In the genomic region with DNA sequence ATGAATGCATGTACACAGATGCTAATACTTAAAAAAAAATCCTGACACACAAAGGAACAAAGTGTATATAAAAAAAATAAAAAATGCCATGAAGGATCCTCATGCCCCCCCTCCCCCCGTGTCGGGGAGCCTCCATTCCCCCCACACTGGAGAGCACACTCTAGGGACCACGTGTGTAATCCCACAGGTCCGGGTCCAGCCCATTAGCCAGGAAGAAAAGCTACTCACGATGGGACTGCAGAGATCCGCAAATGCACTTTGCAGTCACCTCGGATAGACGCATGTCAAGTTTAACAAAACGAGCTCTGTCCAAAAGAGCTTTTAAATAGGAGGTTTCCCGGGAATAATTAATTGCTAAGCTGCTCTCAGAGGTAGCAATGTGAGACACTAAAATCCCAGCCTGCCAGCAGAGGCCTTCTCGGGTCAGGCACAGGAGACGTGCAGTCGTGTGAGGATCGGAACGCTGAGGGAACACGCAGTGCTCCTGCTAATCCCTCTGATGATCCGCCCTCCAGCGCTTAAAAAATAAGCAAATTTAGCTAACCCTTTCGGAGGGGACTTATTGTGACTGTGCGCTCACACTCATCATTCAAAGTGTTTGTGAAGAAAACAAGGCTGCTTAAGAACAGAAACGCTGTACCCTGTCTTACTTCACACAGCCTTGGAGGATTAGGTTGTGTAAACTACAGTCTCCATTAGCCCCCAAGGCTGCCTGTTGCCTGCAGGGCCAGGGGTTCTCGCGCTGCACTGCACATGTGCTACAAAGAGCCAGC, we compare ENCODE assay signal across 10 mouse cellular contexts.
DNase-seq lines count a peak whose midpoint lies in the region; ATAC-seq and TF ChIP-seq lines count a peak whose summit lies in the region.
"Had no signal": no experiment of that assay in that cellular context is flagged by ENCODE, and none has a peak within 500 bp of the region (broad histone marks: within the 10 kb centered on the region; RNA-seq: fewer than 3 reads in every experiment).

No protein-coding gene starts in this region.

- H3K9me3 ChIP-seq in hindbrain, embryonic 11.5 days (ENCODE audit: control insufficient read depth, low read length): no peaks in the 10 kb centered on the region
- no peaks in the 10 kb centered on the region for H3K9me3 ChIP-seq in midbrain, embryonic 12.5 days
- no peaks in the 10 kb centered on the region for H3K9me3 ChIP-seq in liver, embryonic 12.5 days (replicated peaks)

- H3K9ac ChIP-seq in hindbrain, embryonic 11.5 days (ENCODE audit: low read depth, low read length): no peak overlapping the region
- H3K9ac ChIP-seq in midbrain, embryonic 12.5 days (replicated peaks): no peak overlapping the region
- no peak overlapping the region for H3K9ac ChIP-seq in liver, embryonic 12.5 days

- ATAC-seq in hindbrain, embryonic 11.5 days (ENCODE audit: low FRiP score): peak; percentile 38; the same call in 1 of the 2 replicates
- peak; percentile 72 for ATAC-seq in midbrain, embryonic 12.5 days (ENCODE audit: low FRiP score, low read depth)
- ATAC-seq in granulocyte monocyte progenitor cell, adult 5-6 weeks (replicated peaks; ENCODE audit: poor library complexity, severe bottlenecking): no peak
- ATAC-seq in liver, embryonic 12.5 days: no peak

- no peak overlapping the region for H3K4me3 ChIP-seq in testis, adult 2 months (ENCODE audit: control insufficient read depth, low read depth, low read length)
- H3K4me3 ChIP-seq in hindbrain, embryonic 11.5 days (ENCODE audit: low read depth, low read length): no peak overlapping the region
- H3K4me3 ChIP-seq in midbrain, embryonic 12.5 days: peak overlapping the region; percentile 0; the same call in 1 of the 2 replicates
- H3K4me3 ChIP-seq in liver, embryonic 12.5 days: no peak overlapping the region

- TF ChIP-seq POLR2A in testis, adult 2 months (IDR thresholded peaks at IDR 0.05; ENCODE audit: control insufficient read depth, low read depth, low read length): no peak

- H3K4me2 ChIP-seq in hindbrain, embryonic 11.5 days (replicated peaks; ENCODE audit: low read depth, low read length): no peak overlapping the region
- H3K4me2 ChIP-seq in midbrain, embryonic 12.5 days (replicated peaks): peak overlapping the region; percentile 32
- H3K4me2 ChIP-seq in liver, embryonic 12.5 days: no peak overlapping the region

- DNase-seq in testis, postnatal 10 days (ENCODE audit: low spot score): no peak
- peak; percentile 18 for DNase-seq in hindbrain, embryonic 11.5 days (ENCODE audit: low spot score)
- no peak for DNase-seq in ovary, postnatal 10 days (ENCODE audit: low spot score)
- DNase-seq in frontal cortex, postnatal 10 days (ENCODE audit: low spot score in 2 of 2): no peak
- DNase-seq: adrenal gland, postnatal 10 days; layer of hippocampus, postnatal 36 days had no signal

- peak overlapping the region; percentile 32; the same call in 1 of the 2 replicates for H3K27ac ChIP-seq in testis, adult 2 months (ENCODE audit: control insufficient read depth, insufficient read depth, low read depth, low read length)
- no peak overlapping the region for H3K27ac ChIP-seq in hindbrain, embryonic 11.5 days (ENCODE audit: low read depth, low read length)
- H3K27ac ChIP-seq in midbrain, embryonic 12.5 days (replicated peaks): peak overlapping the region; percentile 54
- no peak overlapping the region for H3K27ac ChIP-seq in liver, embryonic 12.5 days

- TF ChIP-seq CTCF in testis, adult 2 months (IDR thresholded peaks at IDR 0.05; ENCODE audit: control insufficient read depth, insufficient read depth, insufficient replicate concordance, low read depth, low read length): no peak

- H3K27me3 ChIP-seq in testis, adult 2 months (ENCODE audit: control insufficient read depth, insufficient read depth, low read length): no peaks in the 10 kb centered on the region
- no peaks in the 10 kb centered on the region for H3K27me3 ChIP-seq in hindbrain, embryonic 11.5 days (ENCODE audit: control insufficient read depth, insufficient read depth, low read length)
- no peaks in the 10 kb centered on the region for H3K27me3 ChIP-seq in midbrain, embryonic 12.5 days
- H3K27me3 ChIP-seq in liver, embryonic 12.5 days (replicated peaks): no peaks in the 10 kb centered on the region

- no peaks in the 10 kb centered on the region for H3K36me3 ChIP-seq in testis, adult 2 months (ENCODE audit: control insufficient read depth, insufficient read depth, low read length)
- no peaks in the 10 kb centered on the region for H3K36me3 ChIP-seq in hindbrain, embryonic 11.5 days (ENCODE audit: control insufficient read depth, insufficient read depth, low read length)
- H3K36me3 ChIP-seq in midbrain, embryonic 12.5 days: no peaks in the 10 kb centered on the region
- H3K36me3 ChIP-seq in liver, embryonic 12.5 days: no peaks in the 10 kb centered on the region

- H3K4me1 ChIP-seq in testis, adult 2 months (ENCODE audit: control insufficient read depth, insufficient read depth, low read length): peaks cover 2% of the 10 kb centered on the region; the same call in 1 of the 2 replicates
- peaks cover 5% of the 10 kb centered on the region for H3K4me1 ChIP-seq in hindbrain, embryonic 11.5 days (replicated peaks; ENCODE audit: control insufficient read depth, insufficient read depth, low read length)
- peaks cover 38% of the 10 kb centered on the region for H3K4me1 ChIP-seq in midbrain, embryonic 12.5 days
- no peaks in the 10 kb centered on the region for H3K4me1 ChIP-seq in liver, embryonic 12.5 days

- WGBS in hindbrain, embryonic 11.5 days: 57% methylated on average over 23 of the region's 23 CpGs
- 8% methylated on average over 23 of the region's 23 CpGs for WGBS in midbrain, embryonic 12.5 days
- 65% methylated on average over 23 of the region's 23 CpGs for WGBS in liver, embryonic 12.5 days (ENCODE audit: insufficient replicate concordance)

Comparison
In these comparisons a context has a peak if more than half of its experiments do, and no peak if none do; other contexts are left out.
1. H3K27ac ChIP-seq: peak in testis, adult 2 months (single experiment) and midbrain, embryonic 12.5 days (single experiment); none in hindbrain, embryonic 11.5 days (single experiment) and liver, embryonic 12.5 days (single experiment).
2. ATAC-seq: peak in hindbrain, embryonic 11.5 days (single experiment) and midbrain, embryonic 12.5 days (single experiment); none in granulocyte monocyte progenitor cell, adult 5-6 weeks (single experiment) and liver, embryonic 12.5 days (single experiment).